Mouse (Mus musculus) heart, embryonic 10.5 days (tissue): Measurements from ENCODE around the gene Cd5. TPM values are rescaled to one million over a fixed set of nuclear protein-coding genes. Genes with fewer than 3 reads are reported as not detected.

Experiments
- DNase-seq: peaks from one replicate; pipeline ENCODE4 v3.0.0-alpha.2; 2017; ENCODE audit warnings: low spot score
- H3K27ac ChIP-seq: fragments of 300-500 bp; sonication (generic); 2 replicates; pipeline ENCODE4 v1.5.1; 2016; ENCODE audit warnings: mild to moderate bottlenecking
- H3K27me3 ChIP-seq: fragments of 300-500 bp; sonication (generic); 2 replicates; pipeline ENCODE4 v1.6.1; 2016; ENCODE audit warnings: mild to moderate bottlenecking; ENCODE audit not compliant: poor library complexity, insufficient read depth, severe bottlenecking
- H3K36me3 ChIP-seq: fragments of 300-500 bp; sonication (generic); 2 replicates; pipeline ENCODE4 v1.6.1; 2016; ENCODE audit warnings: mild to moderate bottlenecking, moderate library complexity
- H3K4me1 ChIP-seq: fragments of 300-500 bp; sonication (generic); 2 replicates; pipeline ENCODE4 v1.6.1; 2016; ENCODE audit warnings: mild to moderate bottlenecking
- H3K4me3 ChIP-seq: fragments of 300-500 bp; sonication (generic); 2 replicates; pipeline ENCODE4 v1.5.1; 2016; ENCODE audit warnings: mild to moderate bottlenecking, moderate library complexity
- H3K9me3 ChIP-seq: fragments of 300-500 bp; sonication (generic); 2 replicates; pipeline ENCODE4 v1.6.1; 2016; ENCODE audit warnings: mild to moderate bottlenecking, moderate library complexity
- WGBS: fragments of 180-500 bp; shearing (Covaris S2); methylation state at CpG from one replicate; pipeline ENCODE4 v1.1.7; 2016; 5-methylcytosine and 5-hydroxymethylcytosine counted together
- polyA plus RNA-seq: library from polyadenylated mRNA; unstranded; fragments of >200 nt; fragmentation: Nextera tagmentation; extraction: Ambion mirVana; gene quantifications from 2 replicates; pipeline ENCODE4 v1.2.1, GENCODE M21; 2016

Cd5 gene
- polyA plus RNA-seq, 1 experiment from 2014 or later, result 0.18 TPM

DNA sequence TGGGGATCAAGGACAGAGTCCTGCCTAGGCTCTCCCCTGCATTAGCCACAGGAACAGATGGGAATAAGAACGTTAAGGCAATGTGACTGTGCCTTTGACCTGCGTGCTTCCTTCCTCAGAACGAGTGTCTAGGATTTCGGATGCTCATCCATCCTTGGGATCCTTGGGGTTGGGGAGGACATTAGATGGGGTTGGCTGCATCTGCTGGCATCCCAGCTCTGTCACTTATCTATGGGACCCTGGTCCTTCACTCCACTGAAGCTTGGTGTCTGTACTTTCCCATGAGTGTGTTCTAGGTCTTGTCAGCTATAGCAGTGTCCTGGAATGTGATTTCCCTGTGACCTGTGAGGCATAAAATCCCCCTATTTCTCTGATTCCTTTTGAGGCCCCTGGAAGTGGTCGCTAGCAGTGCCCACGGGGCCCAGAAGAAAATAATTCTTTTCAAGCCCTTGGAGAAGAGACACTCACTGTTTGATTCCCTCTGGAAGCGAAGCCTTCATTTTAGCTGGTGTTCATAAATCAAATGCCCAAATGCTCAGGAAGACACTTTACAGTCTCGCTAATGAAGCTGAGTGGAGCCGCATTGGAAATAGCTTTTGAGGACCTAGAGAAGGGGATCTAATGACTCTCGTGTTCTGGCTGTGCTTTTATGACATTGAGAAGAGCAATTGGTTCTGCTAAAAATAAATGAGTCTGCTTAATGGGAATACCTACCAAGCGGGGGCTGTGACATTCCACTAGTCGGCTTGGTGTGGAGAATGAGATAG lies 30.8 kb upstream of the Cd5 start:
- H3K9me3 ChIP-seq, result no peaks in the 10 kb centered on the region
- H3K27ac ChIP-seq, result peak overlapping the region; percentile 59
- no peaks in the 10 kb centered on the region for H3K27me3 ChIP-seq
- DNase-seq, result no peak
- WGBS, result 66% methylated on average over 12 of the region's 12 CpGs
- H3K4me1 ChIP-seq, result peaks cover 15% of the 10 kb centered on the region
- no peak overlapping the region for H3K4me3 ChIP-seq
- no peaks in the 10 kb centered on the region for H3K36me3 ChIP-seq

DNA sequence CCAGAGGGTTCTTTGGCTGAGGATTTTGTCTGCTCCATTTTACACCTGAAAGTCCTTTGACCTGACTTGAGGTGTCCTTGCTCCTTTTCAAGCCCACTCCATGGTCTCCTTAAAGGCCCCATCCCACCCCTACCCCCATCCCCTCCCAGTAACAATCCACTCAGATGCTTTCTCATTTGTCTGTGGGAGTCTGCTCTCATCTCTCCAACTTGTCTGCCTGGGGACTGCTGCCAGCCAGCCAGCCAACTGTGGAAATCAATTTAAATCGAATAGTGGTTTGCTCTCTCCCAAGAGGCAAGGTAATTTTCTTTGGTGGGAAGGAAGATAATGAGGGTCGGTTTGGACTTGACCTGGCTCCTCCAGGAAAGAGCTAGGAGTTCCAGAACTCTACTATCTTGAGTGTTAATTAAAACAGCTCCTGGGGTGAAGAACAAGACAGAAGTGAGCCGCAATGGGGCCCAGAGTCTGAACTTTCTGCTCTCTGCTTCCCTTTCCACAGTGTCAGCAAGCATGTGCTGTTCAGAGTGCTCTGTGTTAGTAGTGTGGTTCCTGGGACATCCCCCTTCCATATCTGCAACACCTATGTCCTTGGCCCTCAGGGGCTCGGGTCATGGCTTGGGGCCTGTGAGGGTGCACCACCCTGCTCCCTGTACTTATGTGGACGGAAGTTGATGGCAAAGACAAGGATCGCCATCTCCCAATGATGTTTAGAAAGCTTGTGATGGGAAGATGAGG lies 30.1 kb upstream of the Cd5 start:
- 67% methylated on average over 6 of the region's 6 CpGs for WGBS

DNA sequence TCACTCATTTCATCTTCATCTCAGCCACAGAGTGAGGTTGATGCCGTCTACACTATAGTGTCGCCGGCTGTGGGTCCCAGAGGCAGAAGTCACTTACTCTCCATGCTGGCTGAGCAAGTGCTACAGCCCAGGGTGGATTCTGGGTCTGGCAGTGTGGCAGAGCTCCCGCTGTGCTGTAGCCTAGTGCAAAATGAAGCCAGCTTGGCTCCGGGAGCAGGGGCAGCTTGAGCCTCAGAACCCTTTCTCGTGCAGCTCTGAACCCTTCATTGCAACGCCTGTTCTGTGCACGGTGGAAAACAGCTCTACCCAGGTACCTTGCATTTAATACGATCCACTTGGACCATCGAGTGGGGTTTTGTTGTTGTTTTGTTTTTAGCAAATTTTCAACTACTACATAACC lies 28.8 kb upstream of the Cd5 start:
- Histone ChIP-seq H3K4me3 (no peak overlapping the region), H3K4me1 (peaks cover 15% of the 10 kb centered on the region), H3K36me3 (no peaks in the 10 kb centered on the region), H3K27ac (no peak overlapping the region), H3K27me3 (no peaks in the 10 kb centered on the region), H3K9me3 (no peaks in the 10 kb centered on the region)
- no peak for DNase-seq
- 78% methylated on average over 10 of the region's 10 CpGs for WGBS

More for the DNA sequence above, 30.1 kb upstream of the Cd5 start:
- H3K4me3 ChIP-seq, result no peak overlapping the region
- no peaks in the 10 kb centered on the region for H3K36me3 ChIP-seq
- no peaks in the 10 kb centered on the region for H3K9me3 ChIP-seq
- peak overlapping the region; percentile 59 for H3K27ac ChIP-seq
- H3K27me3 ChIP-seq, result no peaks in the 10 kb centered on the region
- DNase-seq, result no peak
- H3K4me1 ChIP-seq, result peaks cover 15% of the 10 kb centered on the region

DNA sequence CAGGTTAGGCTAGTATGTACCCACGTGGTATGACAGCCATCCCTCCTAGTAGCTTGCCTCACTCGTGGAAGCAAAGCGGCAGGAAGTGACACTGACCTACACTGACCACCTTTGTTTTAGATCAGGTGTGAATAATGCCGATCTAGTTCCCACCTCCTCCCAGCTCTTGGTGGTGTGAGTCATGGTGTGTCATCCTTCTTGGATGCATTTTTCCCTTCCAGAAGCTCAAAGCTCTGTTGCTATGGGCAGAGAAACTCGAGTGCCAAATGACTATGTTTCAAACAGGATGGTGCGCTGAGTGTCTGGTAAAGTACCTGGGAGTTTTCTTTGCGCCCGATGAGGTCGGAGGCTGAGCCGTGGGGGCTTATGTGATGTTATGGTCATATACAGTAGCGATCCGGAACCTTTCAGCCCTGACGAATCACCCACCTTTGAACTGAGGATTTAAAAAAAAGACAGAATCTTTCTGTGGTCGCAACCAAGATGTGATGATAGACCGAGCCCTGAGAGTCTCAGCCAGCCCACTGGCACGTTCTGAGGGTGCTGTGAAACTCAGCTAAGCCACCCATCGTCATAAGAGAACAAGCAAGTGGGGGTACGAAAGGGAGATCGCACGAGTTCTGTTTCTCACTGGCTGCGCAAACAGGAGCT lies 24.7 kb upstream of the Cd5 start:
- no peak for DNase-seq
- no peaks in the 10 kb centered on the region for H3K36me3 ChIP-seq
- no peaks in the 10 kb centered on the region for H3K27me3 ChIP-seq
- H3K4me3 ChIP-seq, result no peak overlapping the region
- peaks cover 32% of the 10 kb centered on the region for H3K4me1 ChIP-seq
- WGBS, result 80% methylated on average over 21 of the region's 21 CpGs
- H3K27ac ChIP-seq, result no peak overlapping the region
- no peaks in the 10 kb centered on the region for H3K9me3 ChIP-seq

DNA sequence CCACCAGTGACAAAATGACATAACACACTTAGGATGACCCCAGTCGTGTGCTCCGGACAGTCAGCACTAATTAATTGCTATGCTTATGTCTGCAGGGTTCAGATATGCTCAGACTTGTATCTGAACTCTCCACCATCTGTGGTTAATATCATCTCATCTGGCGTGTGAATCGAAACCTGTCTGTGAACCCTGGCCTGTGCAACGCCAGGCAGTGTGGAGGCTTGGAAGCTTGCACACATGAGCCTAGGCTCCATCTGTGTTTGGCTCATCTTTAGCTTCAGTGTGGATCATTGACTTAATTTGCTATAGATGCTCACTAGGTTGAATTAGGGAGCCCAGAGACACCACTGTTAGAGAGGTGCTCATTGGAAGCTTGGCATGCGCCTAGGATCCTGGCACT lies 23.7 kb upstream of the Cd5 start:
- H3K4me1 ChIP-seq, result peaks cover 34% of the 10 kb centered on the region
- no peaks in the 10 kb centered on the region for H3K9me3 ChIP-seq
- H3K36me3 ChIP-seq, result no peaks in the 10 kb centered on the region
- no peaks in the 10 kb centered on the region for H3K27me3 ChIP-seq
- H3K4me3 ChIP-seq, result no peak overlapping the region
- DNase-seq, result no peak
- no peak overlapping the region for H3K27ac ChIP-seq
- 82% methylated on average over 6 of the region's 6 CpGs for WGBS

DNA sequence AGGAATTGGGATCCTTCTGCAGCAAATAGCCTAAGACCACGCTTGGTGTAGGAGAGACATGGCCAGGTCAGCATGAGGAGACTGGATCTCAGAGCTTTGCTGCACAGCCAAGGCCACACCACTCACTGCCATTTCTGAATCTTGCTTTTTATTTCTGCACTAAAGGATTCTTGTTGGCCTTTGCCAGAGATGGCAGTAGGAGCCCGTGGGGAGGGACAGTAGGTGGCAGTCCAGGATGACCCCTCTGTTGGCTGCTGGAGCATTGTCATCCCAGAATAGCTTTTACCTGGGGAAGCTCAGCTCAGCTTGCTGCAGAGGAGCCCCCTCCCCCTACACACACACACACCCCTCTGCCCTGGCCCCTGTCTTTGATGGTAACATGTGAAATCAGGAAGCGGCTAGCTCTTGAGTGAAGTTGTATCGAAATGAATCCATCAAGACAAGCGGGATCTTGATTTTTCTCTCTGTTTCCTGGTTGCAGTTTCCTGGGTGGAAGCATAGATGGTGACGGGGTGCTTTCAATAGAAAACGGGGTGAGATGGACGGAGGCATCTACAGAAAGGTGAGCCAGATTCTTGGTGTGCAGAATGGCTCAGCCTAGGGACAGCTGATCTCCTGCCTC lies 23.1 kb upstream of the Cd5 start:
- DNase-seq, result no peak
- Histone ChIP-seq H3K27me3 (no peaks in the 10 kb centered on the region), H3K27ac (no peak overlapping the region), H3K36me3 (no peaks in the 10 kb centered on the region), H3K4me1 (peaks cover 34% of the 10 kb centered on the region), H3K9me3 (no peaks in the 10 kb centered on the region), H3K4me3 (no peak overlapping the region)
- 85% methylated on average over 8 of the region's 8 CpGs for WGBS

DNA sequence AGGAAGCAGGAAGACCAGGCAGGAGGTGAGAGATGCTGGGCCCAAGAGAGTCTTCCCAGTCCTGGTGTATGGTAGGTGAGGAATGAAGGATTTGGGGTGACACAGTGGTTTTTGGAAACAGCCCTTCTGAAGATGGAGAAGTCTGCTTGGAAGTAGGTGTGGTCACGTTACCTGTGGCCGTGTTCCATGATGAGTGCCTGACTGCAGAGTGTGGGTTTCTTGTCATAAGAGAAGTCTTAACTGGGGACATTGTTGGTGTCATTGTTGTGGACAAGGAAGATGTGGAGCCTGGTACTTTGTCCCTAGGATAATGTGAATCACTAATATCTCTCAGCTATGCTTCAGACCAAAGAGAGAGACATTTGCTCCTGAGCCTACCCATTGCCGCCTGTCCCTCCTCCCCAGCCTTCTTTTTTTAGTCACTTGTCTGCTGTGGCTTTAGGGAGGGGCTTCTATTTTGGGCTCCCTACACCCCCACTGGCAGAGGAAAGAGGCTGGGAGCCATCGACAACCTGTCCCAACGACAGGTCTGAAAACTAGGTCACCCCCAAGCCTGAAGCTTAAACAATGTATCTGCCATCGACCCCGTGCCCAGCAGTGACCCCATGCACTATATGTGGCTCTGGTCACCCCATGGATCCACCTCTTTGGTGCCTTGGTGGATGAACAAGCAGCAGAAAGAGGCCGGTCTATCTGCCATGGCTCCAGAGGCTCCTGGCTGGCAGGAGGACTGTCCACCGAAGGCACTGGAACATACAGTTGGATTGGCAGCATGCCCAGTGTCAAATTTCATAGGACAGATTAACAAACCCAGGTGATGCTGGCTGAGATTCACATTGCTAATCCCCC lies 21.4 kb upstream of the Cd5 start:
- H3K27me3 ChIP-seq, result no peaks in the 10 kb centered on the region
- no peaks in the 10 kb centered on the region for H3K9me3 ChIP-seq
- DNase-seq, result no peak
- H3K4me3 ChIP-seq, result peak overlapping the region; percentile 9; the same call in 1 of the 2 replicates
- 63% methylated on average over 9 of the region's 9 CpGs for WGBS
- H3K27ac ChIP-seq, result peak overlapping the region; percentile 85
- peaks cover 34% of the 10 kb centered on the region for H3K4me1 ChIP-seq
- H3K36me3 ChIP-seq, result no peaks in the 10 kb centered on the region

DNA sequence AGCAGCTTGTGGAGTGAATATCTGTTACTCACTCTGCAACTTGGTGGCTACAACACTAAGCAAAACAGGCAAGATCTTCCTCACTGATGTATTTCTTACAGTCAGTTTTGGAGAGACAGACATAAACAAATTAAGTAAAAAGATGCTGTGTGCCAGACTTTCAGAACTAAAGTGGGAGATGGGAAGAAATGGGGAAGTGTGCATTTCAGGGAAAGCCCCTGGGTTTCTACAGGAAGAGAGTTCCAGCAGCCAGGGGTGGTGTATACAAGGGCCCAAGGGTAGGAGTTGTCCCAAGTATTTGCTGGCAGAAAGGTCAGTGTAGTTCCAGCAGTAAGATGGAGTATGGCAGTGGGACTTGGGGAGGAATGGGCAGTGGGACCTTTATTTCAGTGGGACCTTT lies 20.7 kb upstream of the Cd5 start:
- H3K27ac ChIP-seq, result peak overlapping the region; percentile 85; the same call in 1 of the 2 replicates
- H3K4me1 ChIP-seq, result peaks cover 34% of the 10 kb centered on the region
- H3K9me3 ChIP-seq, result no peaks in the 10 kb centered on the region
- H3K36me3 ChIP-seq, result no peaks in the 10 kb centered on the region
- DNase-seq, result no peak
- no peak overlapping the region for H3K4me3 ChIP-seq
- no peaks in the 10 kb centered on the region for H3K27me3 ChIP-seq

DNA sequence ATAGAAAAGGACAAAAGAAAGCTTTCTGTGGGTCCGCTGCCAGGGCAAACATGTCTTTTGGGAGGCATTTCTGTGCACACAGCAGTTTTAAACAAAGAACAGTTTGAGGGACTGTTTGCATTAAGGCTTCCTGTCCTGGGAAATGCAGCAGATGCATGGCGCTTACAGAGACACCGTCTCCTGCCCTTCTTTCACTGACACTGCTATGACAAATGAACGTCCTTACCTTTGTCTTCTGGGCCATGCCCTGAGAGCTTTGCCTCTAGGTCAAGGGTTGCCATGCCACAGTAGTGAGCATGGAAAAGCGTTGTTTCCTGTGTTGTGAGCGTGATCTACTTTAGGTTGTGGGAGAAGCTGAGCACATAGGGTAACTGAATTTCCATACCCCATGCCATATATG lies 19.9 kb upstream of the Cd5 start:
- H3K4me1 ChIP-seq, result peaks cover 34% of the 10 kb centered on the region
- no peaks in the 10 kb centered on the region for H3K36me3 ChIP-seq
- H3K27ac ChIP-seq, result peak overlapping the region; percentile 85; the same call in 1 of the 2 replicates
- no peak for DNase-seq
- H3K9me3 ChIP-seq, result no peaks in the 10 kb centered on the region
- WGBS, result 68% methylated on average over 6 of the region's 6 CpGs
- H3K27me3 ChIP-seq, result no peaks in the 10 kb centered on the region
- no peak overlapping the region for H3K4me3 ChIP-seq

DNA sequence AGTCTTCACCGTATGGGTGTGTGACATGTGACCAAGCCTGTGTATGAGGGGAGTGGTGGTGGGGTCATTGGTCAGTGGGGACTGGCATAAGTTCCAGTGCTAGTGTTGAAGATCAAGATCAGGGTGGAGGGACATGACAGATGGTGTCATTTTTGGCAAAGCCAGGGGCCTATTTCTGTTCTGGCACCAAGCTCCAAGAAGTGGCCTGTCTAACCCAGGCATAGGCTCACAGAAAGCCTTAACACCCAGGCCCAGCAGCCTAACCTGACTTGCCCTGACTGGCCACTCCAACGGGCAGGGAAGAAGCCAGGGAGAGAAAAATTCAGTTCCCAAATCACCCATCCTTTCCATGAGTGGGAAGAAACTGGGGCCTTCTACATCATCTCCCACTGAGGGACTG lies 18.7 kb upstream of the Cd5 start:
- Histone ChIP-seq H3K27ac (no peak overlapping the region), H3K36me3 (no peaks in the 10 kb centered on the region), H3K4me3 (no peak overlapping the region), H3K27me3 (no peaks in the 10 kb centered on the region), H3K9me3 (no peaks in the 10 kb centered on the region), H3K4me1 (peaks cover 34% of the 10 kb centered on the region)
- DNase-seq, result no peak
- 70% methylated on average over 2 of the region's 2 CpGs for WGBS

DNA sequence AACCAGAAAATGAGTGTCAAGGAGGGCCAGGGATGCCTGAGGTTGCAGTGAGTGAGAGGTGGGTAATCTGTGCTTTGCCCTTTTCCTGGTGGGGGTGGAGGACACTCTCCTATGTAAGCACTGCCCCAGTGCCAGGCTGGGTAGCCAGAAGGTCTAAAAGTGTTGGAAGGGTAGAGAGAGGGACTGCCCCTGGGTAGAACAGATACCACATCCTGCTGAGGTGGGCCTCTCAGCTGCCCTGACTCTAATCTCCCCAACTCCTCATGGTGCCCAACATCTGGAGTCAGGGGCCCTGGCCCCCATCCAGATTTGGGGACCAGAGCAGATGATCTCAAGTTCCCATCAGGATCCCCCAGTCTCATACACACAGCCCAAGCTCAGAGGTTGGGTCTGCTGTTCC lies 18.3 kb upstream of the Cd5 start:
- no peak for DNase-seq
- no peak overlapping the region for H3K27ac ChIP-seq
- no peaks in the 10 kb centered on the region for H3K27me3 ChIP-seq
- H3K4me3 ChIP-seq, result no peak overlapping the region
- H3K4me1 ChIP-seq, result peaks cover 34% of the 10 kb centered on the region
- H3K9me3 ChIP-seq, result no peaks in the 10 kb centered on the region
- H3K36me3 ChIP-seq, result no peaks in the 10 kb centered on the region

DNA sequence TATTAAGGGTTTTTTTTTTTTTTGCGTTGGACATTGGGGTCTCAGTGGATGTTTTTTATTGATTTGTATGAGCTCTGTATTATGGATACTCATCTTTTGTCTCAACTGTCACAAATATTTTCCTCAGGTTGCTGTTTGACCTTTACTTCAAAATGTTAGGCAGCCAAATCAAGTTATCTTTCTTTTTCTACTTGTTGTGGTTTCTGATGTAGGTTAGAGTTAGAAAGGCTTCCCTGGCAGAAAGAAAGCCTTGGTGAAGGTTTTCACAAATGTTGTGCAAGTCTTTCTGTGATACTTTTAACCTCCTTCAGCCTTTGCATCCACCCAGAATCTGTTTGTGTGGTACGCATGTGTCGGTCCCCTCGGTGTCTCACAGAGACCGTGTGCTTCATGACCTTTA lies 13.8 kb upstream of the Cd5 start:
- no peak for DNase-seq
- H3K4me3 ChIP-seq, result no peak overlapping the region
- WGBS, result 89% methylated on average over 5 of the region's 5 CpGs
- H3K36me3 ChIP-seq, result no peaks in the 10 kb centered on the region
- no peaks in the 10 kb centered on the region for H3K9me3 ChIP-seq
- no peak overlapping the region for H3K27ac ChIP-seq
- no peaks in the 10 kb centered on the region for H3K4me1 ChIP-seq
- no peaks in the 10 kb centered on the region for H3K27me3 ChIP-seq
